17 mouse cellular contexts compared by ENCODE assay signal in the genomic region with DNA sequence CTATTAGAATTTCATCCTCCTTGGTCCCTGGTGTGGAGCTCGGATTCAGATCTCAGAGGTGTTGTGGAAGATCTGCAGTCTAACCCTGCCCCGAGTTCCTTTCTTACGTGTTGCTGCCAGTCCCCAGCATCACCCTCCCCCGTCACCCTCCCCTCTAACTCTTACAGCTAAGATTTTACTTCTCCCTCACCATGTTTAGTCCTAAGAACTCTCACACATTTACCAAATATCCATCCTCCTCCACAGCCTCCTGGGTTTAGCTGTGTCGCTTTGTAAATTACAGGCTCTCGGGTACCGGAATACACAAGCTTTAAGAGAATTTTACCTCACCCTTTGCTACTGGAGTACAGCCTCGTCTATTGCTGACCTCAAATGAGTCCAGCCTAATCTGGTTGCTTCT.
DNase-seq lines count a peak whose midpoint lies in the region; ATAC-seq and TF ChIP-seq lines count a peak whose summit lies in the region.
"Had no signal": no experiment of that assay in that cellular context is flagged by ENCODE, and none has a peak within 500 bp of the region (broad histone marks: within the 10 kb centered on the region; RNA-seq: fewer than 3 reads in every experiment).

No protein-coding gene starts in this region.

- no peaks in the 10 kb centered on the region for H3K27me3 ChIP-seq in intestine, embryonic 16.5 days (replicated peaks; ENCODE audit: control insufficient read depth, insufficient read depth, low read length)
- H3K27me3 ChIP-seq in intestine, postnatal 0 days (replicated peaks; ENCODE audit: control insufficient read depth, insufficient read depth, low read length): no peaks in the 10 kb centered on the region
- H3K27me3 ChIP-seq in limb, embryonic 10.5 days (ENCODE audit: low read depth, poor library complexity, severe bottlenecking): no peaks in the 10 kb centered on the region
- no peaks in the 10 kb centered on the region for H3K27me3 ChIP-seq in hindbrain, embryonic 14.5 days (ENCODE audit: control insufficient read depth, insufficient read depth, low read length)
- H3K27me3 ChIP-seq: liver, embryonic 15.5 days; neural tube, embryonic 12.5 days; stomach, embryonic 15.5 days had no signal

- no peaks in the 10 kb centered on the region for H3K9me3 ChIP-seq in intestine, embryonic 16.5 days (ENCODE audit: control insufficient read depth, low read length)
- H3K9me3 ChIP-seq in intestine, postnatal 0 days (ENCODE audit: control insufficient read depth): no peaks in the 10 kb centered on the region
- no peaks in the 10 kb centered on the region for H3K9me3 ChIP-seq in limb, embryonic 10.5 days (replicated peaks)
- peaks cover 8% of the 10 kb centered on the region for H3K9me3 ChIP-seq in hindbrain, embryonic 14.5 days (ENCODE audit: control insufficient read depth, low read length)
- H3K9me3 ChIP-seq: liver, embryonic 15.5 days; neural tube, embryonic 12.5 days; stomach, embryonic 15.5 days had no signal

- no peaks in the 10 kb centered on the region for H3K36me3 ChIP-seq in intestine, embryonic 16.5 days (ENCODE audit: control insufficient read depth, insufficient read depth, low read length)
- no peaks in the 10 kb centered on the region for H3K36me3 ChIP-seq in intestine, postnatal 0 days (ENCODE audit: control insufficient read depth, insufficient read depth)
- H3K36me3 ChIP-seq in limb, embryonic 10.5 days: peaks cover 28% of the 10 kb centered on the region
- H3K36me3 ChIP-seq in hindbrain, embryonic 14.5 days (replicated peaks; ENCODE audit: control insufficient read depth, insufficient read depth): no peaks in the 10 kb centered on the region
- H3K36me3 ChIP-seq: liver, embryonic 15.5 days; neural tube, embryonic 12.5 days; stomach, embryonic 15.5 days had no signal

- no peak for DNase-seq in gastrocnemius, adult 2 months
- no peak for DNase-seq in gastrocnemius, postnatal 36 days
- peak; percentile 67 for DNase-seq in brain, adult 2 months (ENCODE audit: low read depth, low spot score)
- no peak for DNase-seq in limb, embryonic 10.5 days (ENCODE audit: low spot score)
- no peak for DNase-seq in hindbrain, embryonic 14.5 days (ENCODE audit: low spot score)
- no peak for DNase-seq in thymus, postnatal 10 days (ENCODE audit: low spot score in 2 of 2)
- DNase-seq: adrenal gland, postnatal 10 days; cerebellum, adult 18-20 months; kidney, postnatal 25 days; layer of hippocampus, adult 9-11 months; right cerebral cortex, postnatal 14 days had no signal

- H3K27ac ChIP-seq in gastrocnemius, adult 2 months: peak overlapping the region; percentile 9
- H3K27ac ChIP-seq in intestine, embryonic 16.5 days (ENCODE audit: low read length): peak overlapping the region; percentile 11; the same call in 1 of the 2 replicates
- no peak overlapping the region for H3K27ac ChIP-seq in intestine, postnatal 0 days (ENCODE audit: low read depth, low read length)
- H3K27ac ChIP-seq in limb, embryonic 10.5 days: peak overlapping the region; percentile 77; the same call in 1 of the 2 replicates
- no peak overlapping the region for H3K27ac ChIP-seq in hindbrain, embryonic 14.5 days
- H3K27ac ChIP-seq: liver, embryonic 15.5 days; neural tube, embryonic 12.5 days; stomach, embryonic 15.5 days had no signal

- H3K4me2 ChIP-seq in intestine, embryonic 16.5 days (ENCODE audit: low read depth, low read length): no peak overlapping the region
- H3K4me2 ChIP-seq in intestine, postnatal 0 days (replicated peaks; ENCODE audit: low read depth): no peak overlapping the region
- no peak overlapping the region for H3K4me2 ChIP-seq in hindbrain, embryonic 14.5 days (replicated peaks)
- H3K4me2 ChIP-seq: liver, embryonic 15.5 days; neural tube, embryonic 12.5 days; stomach, embryonic 15.5 days had no signal

- H3K9ac ChIP-seq in intestine, embryonic 16.5 days (ENCODE audit: low read depth, low read length): no peak overlapping the region
- H3K9ac ChIP-seq in intestine, postnatal 0 days (ENCODE audit: low read depth, low read length): no peak overlapping the region
- no peak overlapping the region for H3K9ac ChIP-seq in hindbrain, embryonic 14.5 days
- H3K9ac ChIP-seq: liver, embryonic 15.5 days; neural tube, embryonic 12.5 days; stomach, embryonic 15.5 days had no signal

- no peak for TF ChIP-seq CTCF in gastrocnemius, adult 2 months (IDR thresholded peaks at IDR 0.05)
- no peak for TF ChIP-seq CTCF in intestine, postnatal 0 days (IDR thresholded peaks at IDR 0.05; ENCODE audit: low read depth)

- 79% methylated on average over 8 of the region's 8 CpGs for WGBS in intestine, embryonic 16.5 days
- 79% methylated on average over 8 of the region's 8 CpGs for WGBS in intestine, postnatal 0 days
- 86% methylated on average over 8 of the region's 8 CpGs for WGBS in limb, embryonic 10.5 days
- WGBS in hindbrain, embryonic 14.5 days: 85% methylated on average over 8 of the region's 8 CpGs

- no peak overlapping the region for H3K4me3 ChIP-seq in gastrocnemius, adult 2 months
- no peak overlapping the region for H3K4me3 ChIP-seq in intestine, embryonic 16.5 days (ENCODE audit: low read length)
- no peak overlapping the region for H3K4me3 ChIP-seq in intestine, postnatal 0 days (ENCODE audit: low read depth, low read length)
- no peak overlapping the region for H3K4me3 ChIP-seq in limb, embryonic 10.5 days
- no peak overlapping the region for H3K4me3 ChIP-seq in hindbrain, embryonic 14.5 days (replicated peaks; ENCODE audit: low read length)
- H3K4me3 ChIP-seq: liver, embryonic 15.5 days; neural tube, embryonic 12.5 days; stomach, embryonic 15.5 days had no signal

- ATAC-seq in intestine, embryonic 16.5 days: no peak
- no peak for ATAC-seq in intestine, postnatal 0 days
- ATAC-seq in hindbrain, embryonic 14.5 days (ENCODE audit: low FRiP score): no peak
- ATAC-seq: inflammation-experienced regulatory T-cells, adult 6 months had no signal

- H3K4me1 ChIP-seq in intestine, embryonic 16.5 days (ENCODE audit: control insufficient read depth, insufficient read depth, low read length): peaks cover 26% of the 10 kb centered on the region
- peaks cover 4% of the 10 kb centered on the region; the same call in 1 of the 2 replicates for H3K4me1 ChIP-seq in intestine, postnatal 0 days (replicated peaks; ENCODE audit: control insufficient read depth, insufficient read depth, low read length)
- H3K4me1 ChIP-seq in limb, embryonic 10.5 days: peaks cover 30% of the 10 kb centered on the region
- peaks cover 11% of the 10 kb centered on the region for H3K4me1 ChIP-seq in hindbrain, embryonic 14.5 days (replicated peaks; ENCODE audit: control insufficient read depth, insufficient read depth, low read length)

- intact Hi-C loops in gastrocnemius, adult 2 months (cut with DNase I): no loop called here
- intact Hi-C loops in gastrocnemius, postnatal 36 days (cut with DNase I): no loop called here

Comparison
In these comparisons a context has a peak if more than half of its experiments do, and no peak if none do; other contexts are left out.
1. H3K27ac ChIP-seq: peak in gastrocnemius, adult 2 months (single experiment), intestine, embryonic 16.5 days (single experiment) and limb, embryonic 10.5 days (single experiment); none in intestine, postnatal 0 days (single experiment) and hindbrain, embryonic 14.5 days (single experiment).